Mouse (Mus musculus): ENCODE data around the gene Id4. TPM values are rescaled to one million over a fixed set of nuclear protein-coding genes. Genes with fewer than 3 reads are reported as not detected.

Gene Id4
- polyA plus RNA-seq (2015; fragmentation: Nextera tagmentation; extraction: Ambion mirVana): 41.7 and 55.7 TPM in 2 replicates

GRCm38 (mm10) chr13:48260690-48261278, at the start of gene Id4:
TSS of gene Id4 (plus strand) at chr13:48261228.

